Mouse (Mus musculus): ENCODE data around the gene Ciao2b.

Gene Ciao2b

DNA sequence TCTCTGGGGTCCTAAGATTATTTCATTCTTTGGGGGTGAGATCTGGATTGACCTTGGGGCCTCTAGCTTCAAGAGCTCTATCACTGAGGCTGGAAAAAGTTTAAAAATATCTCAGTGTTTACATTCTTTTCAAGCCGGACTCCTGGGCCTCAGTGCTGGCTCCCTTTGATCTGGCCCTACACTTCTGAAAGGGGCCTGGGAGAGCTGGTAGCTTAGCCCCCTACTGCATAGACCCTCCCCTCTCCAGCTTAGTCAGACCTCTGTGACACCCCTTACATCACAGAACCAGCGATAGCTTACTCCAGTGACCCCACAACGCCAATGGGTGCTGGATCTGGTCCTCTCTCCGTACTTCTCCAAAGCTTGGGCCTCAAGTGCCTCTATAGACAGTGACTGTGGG lies 30.2 kb downstream of the Ciao2b start:
- no peak for DNase-seq

DNA sequence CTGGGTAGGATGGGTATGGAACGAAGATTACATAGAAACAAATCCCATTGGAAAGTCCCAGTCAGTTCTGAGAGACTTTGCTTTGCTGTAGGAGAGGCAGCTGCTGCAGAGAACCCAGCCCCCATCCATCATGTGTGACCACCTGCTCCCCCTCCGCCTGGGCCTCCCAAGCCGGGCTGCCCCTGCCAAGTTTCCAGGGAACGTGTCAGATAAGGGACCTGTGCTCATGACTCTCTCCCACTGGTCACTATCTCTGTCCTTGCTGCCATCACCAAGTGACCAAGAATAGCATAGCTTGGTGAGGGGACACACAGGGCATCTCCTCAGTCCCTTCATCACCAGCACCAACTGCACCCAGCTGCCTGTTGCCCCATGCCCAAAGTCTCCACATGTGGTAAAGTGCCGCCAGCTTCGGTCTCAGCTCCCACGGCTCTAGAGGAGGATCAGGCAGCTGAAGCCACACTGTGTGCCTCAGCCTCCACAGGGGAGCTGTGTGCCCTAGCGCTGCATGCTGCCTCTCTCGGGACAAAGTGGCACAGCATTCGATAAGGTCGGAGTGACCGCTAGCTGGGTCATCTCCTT lies 31.5 kb downstream of the Ciao2b start:
- DNase-seq, result no peak

DNA sequence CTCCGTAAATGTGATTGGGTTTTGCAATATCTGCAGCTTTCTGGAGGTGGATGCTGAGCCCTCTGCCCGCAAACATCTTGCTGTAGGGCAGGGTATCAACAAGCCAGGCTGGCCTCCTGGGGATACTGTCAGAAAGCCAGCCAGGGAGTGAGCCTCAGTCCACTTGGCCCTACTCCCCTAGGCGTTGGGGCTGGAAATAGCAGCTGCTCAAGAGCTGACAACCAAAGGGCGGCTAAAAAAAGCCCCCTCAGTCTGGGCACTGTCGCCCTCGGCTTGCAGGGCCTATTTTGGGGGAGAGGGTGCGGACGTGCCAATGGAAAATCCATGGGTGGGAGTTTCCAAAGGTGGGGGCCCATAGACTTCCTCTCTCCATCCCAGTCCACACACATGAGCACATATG lies 32.5 kb downstream of the Ciao2b start:
- DNase-seq, result no peak

DNA sequence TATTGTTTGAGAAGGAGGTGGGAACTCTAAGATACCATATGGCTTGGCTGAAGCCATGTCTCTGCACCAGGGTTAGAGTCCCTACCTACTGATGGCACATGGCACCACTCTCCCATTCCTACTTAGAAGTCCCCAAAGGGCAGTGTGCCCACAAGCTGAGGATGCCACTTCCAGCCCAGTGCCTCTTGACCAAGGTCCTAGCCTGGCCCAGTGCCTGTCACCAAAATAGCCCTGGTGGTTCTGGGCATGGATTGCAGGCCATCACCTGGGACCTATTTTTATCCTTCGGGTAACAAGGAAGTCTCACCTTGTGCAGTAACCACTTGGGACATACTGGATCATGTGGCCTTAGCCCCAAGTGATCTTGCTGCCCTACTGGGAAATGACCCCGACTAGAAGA lies 33.8 kb downstream of the Ciao2b start:
- no peak for DNase-seq

DNA sequence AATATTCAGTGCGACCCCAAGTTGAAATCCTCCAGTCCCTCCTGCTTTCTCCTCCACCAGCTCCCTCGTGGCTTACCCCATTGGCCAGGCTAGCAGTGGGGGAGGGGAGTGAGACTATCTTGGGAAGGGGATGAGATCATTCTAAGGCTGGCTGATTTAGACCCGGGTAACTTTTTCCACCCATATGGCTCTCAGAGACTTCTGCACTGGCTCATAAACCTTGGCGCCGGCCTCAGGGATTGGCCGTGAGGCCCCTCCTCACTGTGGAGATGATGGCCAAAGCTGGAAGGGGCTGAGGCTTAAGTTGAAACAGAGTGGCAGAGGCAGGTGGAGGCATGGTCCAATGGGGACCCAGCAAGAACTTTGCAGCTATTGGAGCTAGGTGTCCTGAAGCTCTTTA lies 35.4 kb downstream of the Ciao2b start:
- DNase-seq, result peak; percentile 31

DNA sequence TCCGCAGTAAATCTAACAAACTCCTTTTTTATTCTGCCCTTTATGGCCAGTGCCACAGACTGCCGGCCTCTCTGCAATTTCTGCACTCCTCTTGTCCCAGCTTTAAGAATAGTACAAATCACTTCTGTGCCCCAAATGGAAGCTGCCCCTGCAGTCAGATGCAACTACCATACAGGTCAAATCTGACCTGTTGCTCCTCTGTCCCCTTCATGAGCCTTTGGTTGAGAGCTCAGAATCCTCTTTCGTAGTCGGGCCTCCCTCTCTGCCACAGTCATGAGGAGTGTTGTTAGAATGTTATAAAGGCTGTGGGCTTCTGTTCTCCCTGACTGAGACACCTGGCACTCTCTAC lies 38.5 kb downstream of the Ciao2b start:
- no peak for DNase-seq

DNA sequence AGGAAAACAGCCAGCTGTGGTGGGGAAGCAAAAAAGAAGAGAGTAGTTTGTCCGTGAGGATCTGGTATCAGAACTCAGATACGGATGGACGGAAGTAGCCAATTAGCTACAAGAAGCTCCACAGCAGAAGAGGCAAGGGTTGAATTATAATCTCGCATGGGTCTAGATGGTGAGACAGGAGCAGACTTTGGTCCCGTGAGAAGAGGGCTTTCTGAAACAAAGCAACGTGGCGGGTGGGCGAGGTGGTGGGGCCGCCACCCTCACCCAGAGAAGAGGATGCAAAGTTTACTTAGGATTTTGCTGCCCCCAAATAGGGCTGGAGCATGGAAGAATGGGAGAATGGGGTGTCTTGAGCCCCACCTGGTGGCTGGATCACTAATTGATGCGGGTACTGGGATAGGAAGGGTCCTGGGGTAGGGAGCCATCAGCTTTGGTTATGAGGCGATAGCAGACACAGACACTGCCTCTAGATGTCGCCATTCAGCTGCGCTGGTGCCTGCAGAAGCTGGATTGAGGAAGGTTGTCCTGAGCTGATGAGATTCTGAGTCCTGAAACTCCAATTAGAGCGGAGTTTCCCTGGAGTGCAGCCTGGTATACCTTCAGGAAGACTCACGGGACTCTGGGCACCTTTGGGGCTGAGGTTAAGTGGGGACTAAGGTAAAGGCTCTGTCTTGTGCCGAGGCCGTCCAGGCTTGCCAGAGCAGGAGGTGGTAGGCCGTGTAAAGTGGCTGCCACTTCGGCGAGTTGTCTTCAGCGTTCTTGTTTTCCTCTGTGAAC lies 39.1 kb downstream of the Ciao2b start:
- DNase-seq, result peak; percentile 93

DNA sequence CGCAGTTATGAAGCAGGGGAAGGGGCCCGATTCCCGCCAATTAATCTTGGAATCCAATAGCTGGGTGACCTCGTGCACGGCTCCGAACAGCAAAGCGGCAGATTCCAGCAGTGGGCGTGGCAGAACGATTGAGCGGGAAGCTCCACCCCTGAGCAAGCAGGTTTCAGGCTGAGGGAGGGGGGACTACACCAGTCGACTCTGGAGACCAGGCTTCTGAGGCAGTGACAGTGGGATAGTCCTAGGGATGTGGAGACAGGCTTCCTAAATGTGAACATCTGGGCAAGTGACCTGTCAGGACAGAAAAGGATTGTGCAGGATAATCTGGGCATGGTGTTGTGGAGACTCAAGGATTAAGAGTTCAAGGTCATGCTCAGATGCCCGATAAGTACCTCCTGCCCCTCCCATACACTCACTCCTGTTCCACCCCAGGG lies 39.8 kb downstream of the Ciao2b start:
- DNase-seq, result peak; percentile 50

DNA sequence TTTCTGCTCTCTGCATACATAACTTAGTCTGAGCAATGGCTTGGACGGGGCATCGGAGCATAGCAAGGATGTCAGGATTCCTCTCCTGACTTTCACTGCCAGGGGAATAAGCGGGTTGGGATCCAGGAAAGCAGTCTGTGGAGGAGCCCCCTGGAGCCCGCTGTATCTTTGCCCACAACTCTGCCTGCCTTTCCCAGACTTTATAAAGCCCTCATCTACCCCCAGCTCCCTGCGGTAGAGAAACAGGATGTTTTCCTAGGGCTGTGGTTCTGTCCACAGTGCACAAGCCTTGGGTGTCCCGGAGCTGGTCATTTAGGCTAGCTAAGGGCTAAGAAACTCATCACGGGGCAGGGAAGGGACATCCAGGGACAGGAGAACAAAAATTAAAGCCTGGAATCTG lies 40.4 kb downstream of the Ciao2b start:
- DNase-seq, result peak; percentile 14

DNA sequence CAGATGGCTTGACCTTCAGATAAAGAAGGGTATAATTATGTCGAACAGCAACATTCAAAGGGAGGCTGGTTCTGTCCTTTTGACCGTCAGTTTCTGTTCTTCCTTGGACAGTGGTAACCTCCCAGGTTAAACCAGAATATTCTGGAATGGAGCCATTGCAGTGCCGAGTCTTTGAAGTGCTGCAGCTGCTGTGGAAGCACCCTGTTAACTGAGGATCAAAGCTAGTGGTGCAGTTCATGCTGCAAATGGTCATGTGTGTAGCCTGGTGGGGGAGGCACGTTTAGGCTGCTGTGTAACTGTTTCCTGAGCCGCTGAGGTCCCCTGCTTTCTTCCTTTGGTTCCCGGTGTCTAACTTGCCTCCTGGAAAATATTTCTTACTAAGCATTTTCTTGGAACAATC lies 43.3 kb downstream of the Ciao2b start:
- no peak for DNase-seq

DNA sequence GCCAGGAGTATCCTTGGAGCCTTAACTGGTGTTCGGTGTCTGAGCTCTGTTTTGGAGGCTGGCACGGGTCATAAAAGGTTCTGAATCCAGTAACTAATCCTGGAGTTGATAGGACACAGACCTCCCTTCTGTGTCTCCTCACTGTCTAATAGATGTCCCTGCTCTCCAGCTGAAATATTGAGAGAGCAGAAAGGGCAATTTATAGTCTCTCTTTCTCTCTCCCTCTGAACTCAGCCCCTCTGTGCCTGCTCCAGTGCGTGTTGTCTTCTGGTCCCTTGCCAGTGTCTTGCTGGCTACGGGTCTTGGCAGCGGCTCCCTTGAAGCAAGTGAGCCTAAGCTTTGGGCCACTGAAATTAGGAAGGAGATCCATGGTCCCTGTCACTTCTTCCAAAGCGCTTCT lies 44.1 kb downstream of the Ciao2b start:
- DNase-seq, result no peak

DNA sequence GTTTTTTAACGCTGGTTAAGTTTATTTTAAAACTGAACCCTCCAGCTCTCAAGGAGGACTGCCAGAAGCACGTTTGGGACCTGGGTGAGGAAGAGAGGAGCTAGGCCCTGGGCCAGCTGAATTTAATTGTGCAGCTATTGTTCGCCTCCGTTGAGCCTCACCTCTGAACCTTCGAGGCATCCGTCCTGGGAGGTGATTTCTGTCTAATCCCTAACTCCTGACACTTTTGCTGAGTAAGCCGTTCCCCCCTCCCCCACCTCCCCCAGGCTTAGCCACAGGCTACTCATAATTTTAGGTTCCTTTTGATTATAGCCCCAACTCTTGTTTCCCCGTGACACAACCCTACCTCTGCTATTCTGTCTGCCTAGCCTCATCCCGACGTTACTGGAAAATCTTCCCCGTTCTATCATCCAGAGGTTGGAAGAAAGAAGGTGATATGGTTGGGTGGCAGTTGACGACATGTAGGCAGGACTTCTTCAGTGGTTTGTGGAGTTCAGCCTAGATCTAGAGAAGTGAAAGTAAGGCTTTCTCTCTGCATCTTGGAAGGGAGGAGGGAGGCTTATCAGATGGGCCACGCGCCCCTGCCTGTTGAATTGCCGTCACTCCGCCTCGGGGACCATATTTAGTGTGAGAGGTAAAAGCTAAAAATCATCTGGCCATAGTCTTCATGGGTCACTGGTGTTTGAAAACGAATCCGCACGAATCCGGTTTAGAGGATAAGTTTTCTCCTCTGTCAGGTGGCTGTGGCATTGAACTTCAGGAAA lies 45.8 kb downstream of the Ciao2b start:
- no peak for DNase-seq

DNA sequence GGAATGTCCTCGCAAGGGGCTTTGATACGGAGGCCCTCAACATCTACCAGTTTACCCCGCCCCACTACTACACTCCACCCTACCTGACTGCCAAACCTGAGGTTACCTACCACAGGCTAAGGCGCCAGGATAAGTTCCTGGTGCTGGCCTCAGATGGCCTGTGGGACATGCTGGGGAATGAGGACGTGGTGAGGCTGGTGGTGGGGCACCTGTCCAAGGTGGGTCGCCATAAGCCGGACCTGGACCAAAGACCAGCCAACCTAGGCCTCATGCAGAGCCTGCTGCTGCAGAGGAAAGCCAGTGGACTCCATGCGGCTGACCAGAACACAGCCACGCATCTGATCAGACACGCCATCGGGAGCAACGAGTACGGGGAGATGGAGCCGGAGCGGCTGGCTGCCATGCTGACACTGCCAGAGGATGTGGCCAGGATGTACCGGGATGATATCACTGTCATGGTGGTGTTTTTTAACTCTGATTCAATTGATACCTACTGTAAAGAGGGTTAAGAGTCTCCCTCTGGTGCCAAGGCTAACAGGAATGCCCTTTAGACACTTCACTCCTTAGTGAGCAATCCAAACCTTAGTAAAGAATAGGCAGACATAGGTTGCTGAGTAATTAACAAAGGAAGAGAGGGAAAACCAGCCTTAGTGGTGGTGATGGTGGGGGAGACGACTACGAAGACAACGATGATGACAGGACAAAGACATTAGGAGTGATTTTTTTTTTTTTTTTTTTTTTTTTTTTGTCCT lies 47.0 kb downstream of the Ciao2b start:
- no peak for DNase-seq

DNA sequence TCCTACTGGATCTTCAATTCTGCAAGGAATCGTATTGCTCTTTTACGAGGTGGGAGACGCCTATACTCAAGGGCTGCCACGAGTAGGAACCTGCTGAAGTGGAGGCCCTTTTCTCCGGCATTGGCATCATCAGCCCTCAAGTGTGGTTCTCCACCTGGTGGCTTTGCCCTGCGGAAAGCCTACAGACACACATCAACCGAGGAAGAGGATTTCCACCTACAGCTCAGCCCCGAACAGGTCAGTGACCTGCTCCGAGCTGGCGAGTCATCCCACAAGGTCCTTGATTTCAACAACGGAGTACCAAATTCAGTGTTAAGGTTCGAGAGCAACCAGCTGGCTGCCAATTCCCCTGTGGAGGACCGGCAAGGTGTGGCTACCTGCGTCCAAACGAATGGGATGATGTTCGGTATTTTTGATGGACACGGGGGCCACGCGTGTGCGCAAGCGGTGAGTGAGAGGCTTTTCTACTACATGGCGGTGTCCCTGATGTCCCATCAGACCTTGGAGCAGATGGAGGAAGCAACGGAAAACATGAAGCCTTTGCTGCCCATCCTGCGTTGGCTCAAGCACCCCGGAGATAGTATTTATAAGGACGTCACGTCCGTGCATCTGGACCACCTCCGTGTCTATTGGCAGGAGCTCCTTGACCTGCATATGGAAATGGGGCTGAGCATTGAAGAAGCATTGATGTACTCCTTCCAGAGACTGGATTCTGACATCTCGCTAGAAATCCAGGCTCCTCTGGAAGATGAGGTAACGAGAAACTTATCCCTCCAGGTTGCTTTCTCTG lies 48.0 kb downstream of the Ciao2b start:
- DNase-seq, result no peak

DNA sequence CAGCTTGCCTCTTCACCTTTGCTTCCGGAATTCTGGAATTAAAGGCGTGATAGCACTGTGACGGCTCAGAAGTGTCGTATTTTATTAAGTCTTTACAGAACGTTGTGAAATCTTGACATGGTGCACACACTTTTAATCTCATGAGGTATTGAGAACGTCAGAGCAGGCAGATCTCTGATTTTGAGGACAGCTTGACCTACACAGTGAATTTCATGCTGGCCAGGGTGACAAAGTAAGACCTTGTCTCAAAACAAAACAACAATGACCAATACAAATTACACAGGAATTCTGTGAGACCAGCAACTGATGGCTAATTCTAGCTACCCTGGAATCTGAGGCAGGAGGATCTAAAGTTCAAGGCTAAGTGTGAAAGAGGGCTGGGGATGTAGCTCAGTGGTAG lies 49.2 kb downstream of the Ciao2b start:
- no peak for DNase-seq

DNA sequence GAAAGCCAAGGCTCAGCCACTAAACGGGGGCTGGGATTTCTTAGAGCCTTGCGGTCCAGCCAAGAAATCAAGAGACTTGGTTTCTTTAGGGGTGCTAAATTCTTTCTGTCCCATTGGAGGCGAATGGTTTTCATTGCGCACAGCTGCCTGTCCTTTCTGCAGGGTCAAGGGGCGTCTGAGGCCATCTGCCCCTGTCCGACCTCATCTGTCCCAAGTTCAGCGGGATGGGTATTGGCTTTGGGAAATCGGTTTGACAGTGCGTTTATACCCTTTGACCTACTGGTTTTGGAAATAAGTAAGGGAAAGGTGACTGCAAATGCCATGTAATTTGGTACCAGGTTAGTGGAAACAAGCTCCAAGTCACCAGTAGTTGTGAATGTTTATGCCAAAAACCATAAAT lies 49.9 kb downstream of the Ciao2b start:
- no peak for DNase-seq

DNA sequence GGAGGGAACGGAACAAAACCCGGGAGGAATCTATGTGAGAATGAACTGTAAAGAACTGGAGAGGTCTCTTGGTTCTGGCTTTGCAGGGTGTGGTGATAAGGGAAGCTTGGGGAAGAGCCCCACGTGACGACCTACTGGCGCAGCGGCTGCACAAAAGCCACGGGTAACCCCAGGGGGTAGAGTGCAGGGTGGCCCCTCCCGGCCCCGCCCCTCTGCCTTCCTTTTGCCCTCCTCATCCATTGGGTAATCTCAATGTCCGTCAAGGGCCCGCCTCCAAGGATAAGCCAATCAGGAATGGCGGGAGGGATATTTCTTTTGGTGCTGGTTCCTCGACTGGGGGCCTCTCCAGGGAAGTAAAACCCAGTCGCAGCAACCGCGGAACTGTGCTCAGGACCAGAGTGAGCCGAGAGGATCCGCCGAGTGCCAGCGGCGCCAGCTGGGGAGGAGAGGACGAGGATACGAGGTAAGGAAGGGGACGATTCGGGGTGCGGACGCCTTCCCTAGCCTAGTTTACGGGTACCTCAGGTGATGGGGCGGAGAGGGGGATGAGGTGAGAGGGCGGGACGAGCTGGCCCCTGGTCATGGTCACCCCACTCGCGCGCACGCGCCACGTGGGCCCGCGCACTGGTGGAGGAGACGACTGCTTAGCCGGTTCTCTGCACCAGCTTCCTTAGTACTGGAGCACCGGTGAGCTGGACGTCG lies 50.5 kb downstream of the Ciao2b start, which contains the start of gene Pdp2:
Gene Pdp2 (plus strand): TSS at position 319 of the 702 bp plus-strand sequence.
- DNase-seq, result peak; percentile 94

DNA sequence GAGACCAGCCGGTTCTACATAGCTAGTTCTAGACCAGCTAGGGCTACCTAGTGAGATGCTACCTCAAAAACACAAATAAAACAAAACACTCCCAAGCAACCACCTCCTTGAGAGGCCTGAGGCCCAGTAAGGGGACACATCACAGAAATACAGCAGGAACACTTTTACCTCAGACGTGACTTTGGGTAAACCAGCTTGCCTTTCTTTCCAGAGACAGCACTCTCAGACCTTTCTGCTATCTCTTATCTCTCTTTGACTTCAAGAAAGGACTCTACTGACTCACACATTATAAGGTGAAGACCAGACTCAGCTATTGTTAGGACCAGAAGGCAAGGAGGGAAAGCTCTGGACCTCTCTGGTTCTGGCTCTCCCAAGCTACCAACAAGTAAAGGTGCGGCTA lies 51.5 kb downstream of the Ciao2b start:
- DNase-seq, result no peak

Measured in embryo, embryonic 11 days (tissue).